Mouse (Mus musculus): ENCODE results near the gene Ptprn2.

The Ptprn2 gene

DNA sequence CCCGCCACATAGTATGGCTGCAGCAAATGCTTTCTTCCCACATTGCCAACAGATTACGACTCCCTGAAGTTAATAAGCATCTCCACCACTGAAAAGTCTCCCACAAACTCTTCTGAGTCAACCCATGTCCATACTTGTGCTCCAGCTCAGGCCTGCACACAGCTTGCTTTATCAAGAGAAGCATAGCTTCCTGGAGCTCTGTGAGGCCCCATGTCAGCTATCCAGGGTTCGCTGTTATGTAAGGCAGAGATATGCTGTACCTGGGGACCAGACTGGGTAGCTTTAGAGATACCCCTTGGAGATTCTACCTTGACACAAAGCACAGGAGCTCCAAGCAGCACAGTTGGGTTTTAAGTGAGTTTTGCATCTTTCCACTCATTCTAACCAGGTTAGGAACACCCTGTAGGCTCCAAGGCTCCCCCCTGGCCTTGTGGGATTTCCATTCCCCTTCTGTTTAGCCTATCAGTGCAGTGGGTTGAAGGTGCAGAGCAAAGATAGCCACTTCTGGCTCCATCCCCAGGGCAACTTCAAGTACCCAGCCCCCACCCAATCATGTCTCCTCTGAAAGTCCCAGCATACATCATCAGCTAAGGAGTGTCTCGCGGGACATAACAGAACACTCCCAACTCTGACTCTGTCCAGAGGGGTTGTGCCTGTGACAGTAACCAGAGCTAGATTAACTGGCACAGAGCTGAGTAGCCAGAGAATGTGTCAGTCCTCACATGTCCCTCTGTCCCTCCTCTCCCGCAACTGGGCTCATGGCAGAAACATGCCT lies 572.9 kb downstream of the Ptprn2 start:
- no peak for DNase-seq (ENCODE audit: low spot score)

DNA sequence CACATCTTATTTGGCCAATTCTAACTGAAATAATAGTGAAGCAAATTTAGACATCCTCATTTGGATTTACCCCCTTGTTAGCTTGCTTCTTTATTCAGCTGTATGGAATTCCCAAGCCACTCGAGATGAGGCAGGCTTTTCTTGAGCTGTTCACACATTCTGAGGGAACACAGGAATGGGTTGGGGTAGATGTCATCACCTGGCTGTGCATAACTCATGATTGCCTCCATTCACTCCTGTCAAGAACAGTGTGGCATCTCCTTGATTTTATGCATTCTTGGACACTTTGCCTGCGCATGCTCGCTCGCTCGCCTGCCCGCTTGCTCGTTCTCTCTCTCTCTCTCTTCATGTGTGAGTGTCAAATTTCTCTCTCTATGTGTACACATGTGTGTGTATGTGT lies 573.5 kb downstream of the Ptprn2 start:
- DNase-seq (ENCODE audit: low spot score), result no peak

DNA sequence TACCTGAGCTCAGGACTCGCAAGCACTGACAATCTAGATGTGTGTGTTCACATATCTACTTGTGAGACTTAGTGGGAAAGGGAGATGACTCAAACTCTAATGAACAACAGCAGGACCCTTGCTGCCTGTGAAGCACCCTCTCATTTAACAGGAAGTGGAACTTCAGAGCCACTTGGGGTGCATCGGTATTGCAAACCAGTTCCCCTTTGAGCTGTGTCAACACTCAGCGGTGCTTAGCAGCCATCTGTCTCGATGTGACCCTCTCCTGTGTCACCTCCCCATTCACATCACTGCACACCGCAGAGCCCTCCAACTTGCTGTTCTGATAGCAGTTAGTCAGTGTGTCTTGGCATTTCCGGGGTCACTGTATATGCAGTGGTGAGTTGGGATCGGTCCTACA lies 592.1 kb downstream of the Ptprn2 start:
- DNase-seq (ENCODE audit: low spot score), result no peak

GRCm38 (mm10) chr12:117078945-117079344 lies 593.4 kb downstream of the Ptprn2 start:
- no peak for DNase-seq (ENCODE audit: low spot score)

GRCm38 (mm10) chr12:117079724-117080123 lies 594.2 kb downstream of the Ptprn2 start:
- DNase-seq (ENCODE audit: low spot score), result no peak

GRCm38 (mm10) chr12:117083856-117084701 lies 598.6 kb downstream of the Ptprn2 start:
- DNase-seq (ENCODE audit: low spot score), result no peak

GRCm38 (mm10) chr12:117084702-117085409 lies 599.3 kb downstream of the Ptprn2 start:
- DNase-seq (ENCODE audit: low spot score), result no peak

DNA sequence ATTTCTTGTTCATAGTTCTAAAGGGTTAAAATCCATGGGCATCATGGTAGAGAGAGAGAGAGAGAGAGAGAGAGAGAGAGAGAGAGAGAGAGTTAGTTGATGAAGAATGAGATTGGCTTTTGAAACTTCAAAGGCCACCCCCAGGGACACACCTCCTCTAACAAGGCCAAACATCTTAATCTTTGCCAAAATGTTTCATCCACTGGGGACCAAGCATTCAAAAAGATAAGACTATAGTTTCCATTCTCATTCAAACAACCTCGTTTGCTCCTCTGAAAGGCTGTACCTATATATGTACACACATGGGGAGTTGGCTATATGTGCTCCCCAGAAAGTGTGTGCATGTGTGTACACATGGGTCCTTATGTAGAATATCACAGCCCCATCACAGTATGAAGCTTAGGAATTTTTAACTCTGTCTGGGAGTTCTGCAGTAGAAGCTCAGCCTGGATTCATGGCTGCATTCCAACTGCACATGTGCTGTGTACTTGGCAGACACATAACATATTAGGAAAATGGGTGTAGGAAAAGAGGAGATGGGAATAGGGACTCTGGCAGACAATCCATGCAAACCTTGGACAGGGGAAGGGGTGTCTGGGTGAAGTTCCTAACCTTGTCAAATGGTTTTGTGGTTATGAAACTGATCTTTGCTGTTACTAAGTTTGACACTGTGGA lies 600.3 kb downstream of the Ptprn2 start:
- no peak for DNase-seq (ENCODE audit: low spot score)

GRCm38 (mm10) chr12:117092345-117093107 lies 607.0 kb downstream of the Ptprn2 start:
- no peak for DNase-seq (ENCODE audit: low spot score)

DNA sequence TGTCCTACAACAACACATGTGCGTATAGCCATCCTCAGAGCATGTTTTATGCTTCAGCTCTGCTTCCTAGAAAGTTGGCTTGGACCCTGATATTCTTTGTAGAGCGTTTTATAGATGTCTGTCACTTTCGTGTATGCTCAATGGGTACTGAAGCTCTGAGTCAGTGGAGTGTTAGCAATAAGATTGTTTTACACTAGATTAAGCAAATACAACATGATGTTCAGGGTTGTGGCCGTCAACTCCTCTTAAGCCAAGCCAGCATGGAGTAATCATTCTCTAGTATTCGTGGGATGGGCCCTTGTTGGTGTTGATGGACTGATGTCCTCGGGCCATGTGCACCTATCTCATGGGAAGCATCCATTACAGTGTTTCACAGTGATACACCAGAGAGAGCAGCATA lies 610.4 kb downstream of the Ptprn2 start:
- no peak for DNase-seq (ENCODE audit: low spot score)

DNA sequence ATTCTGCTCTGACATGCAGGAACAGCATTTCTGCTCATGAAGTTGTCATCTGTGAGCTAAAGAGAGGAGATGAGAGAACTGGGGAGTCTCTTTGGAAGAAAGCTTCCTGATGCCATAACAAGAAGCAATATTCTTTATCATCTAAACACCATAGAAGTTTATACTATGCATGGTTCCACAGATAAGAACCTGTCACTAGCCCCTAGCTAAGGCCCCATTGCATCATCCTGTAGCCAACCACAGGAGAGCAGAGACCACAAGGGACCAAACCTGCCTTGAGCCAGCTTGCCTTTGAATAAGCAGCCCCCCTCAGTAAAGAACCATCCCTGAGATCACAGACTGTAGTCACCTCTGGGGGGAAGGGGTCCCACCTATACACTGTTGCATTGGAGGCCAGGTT lies 612.8 kb downstream of the Ptprn2 start:
- no peak for DNase-seq (ENCODE audit: low spot score)

- no peak for DNase-seq (ENCODE audit: low spot score)
Observed at GRCm38 (mm10) chr12:117106696-117107095, 621.2 kb downstream of the Ptprn2 start.

DNA sequence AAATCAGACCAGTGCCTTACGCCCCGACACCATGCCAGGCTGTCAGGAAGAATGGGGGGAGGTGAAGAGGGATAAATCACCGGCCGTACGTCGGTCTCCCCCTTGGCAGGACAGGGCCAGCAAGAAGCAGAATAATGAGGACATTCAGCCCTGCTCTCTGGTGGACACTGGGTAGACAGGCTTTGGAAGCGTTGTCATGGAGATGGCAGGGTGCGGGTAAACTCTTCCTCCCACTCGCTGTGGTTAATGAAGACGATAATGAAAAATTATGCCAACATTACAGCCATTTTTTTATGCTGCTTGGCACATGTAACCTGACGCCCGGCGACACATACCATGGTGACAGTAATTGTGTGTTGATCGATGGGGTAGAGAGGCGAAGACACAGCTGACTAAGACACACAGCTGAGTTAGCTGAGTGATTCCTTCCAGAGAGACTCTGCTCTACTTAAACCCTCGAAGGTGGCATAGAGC lies 621.7 kb downstream of the Ptprn2 start:
- peak; percentile 11 for DNase-seq (ENCODE audit: low spot score)

GRCm38 (mm10) chr12:117115254-117115865 lies 629.8 kb downstream of the Ptprn2 start:
- no peak for DNase-seq (ENCODE audit: low spot score)

GRCm38 (mm10) chr12:117127078-117127477 lies 641.6 kb downstream of the Ptprn2 start:
- DNase-seq (ENCODE audit: low spot score), result no peak

GRCm38 (mm10) chr12:117127485-117127884 lies 642.0 kb downstream of the Ptprn2 start:
- no peak for DNase-seq (ENCODE audit: low spot score)

- DNase-seq (ENCODE audit: low spot score), result no peak
Observed at GRCm38 (mm10) chr12:117132095-117132494, 646.6 kb downstream of the Ptprn2 start.

GRCm38 (mm10) chr12:117135205-117135604 lies 649.7 kb downstream of the Ptprn2 start:
- DNase-seq (ENCODE audit: low spot score), result no peak

DNA sequence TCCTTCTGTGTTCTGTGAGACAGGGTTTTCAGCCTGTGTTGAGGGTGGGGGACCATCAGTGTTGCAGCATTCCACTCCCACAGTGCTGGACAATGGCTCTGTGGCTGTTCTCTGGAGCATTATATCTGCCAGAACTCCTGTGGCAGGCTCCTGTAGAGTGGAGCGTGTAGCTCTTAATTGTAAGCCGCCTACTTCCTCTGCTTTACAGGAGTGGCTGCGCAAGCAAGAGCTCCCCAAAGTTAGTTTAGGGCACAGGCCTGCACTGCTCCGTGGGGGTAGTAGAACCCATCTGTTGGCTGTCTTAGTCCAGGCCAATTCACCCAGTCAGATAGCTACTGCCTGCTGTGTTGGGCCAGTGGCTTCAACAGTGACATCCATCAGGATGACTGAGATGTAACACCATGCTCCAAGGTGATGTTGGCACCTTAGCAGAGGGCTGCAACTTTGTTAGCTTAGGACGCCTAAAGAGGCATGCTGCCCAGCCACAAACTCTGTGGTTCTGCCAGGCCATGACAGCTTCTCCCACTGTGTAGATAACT lies 651.0 kb downstream of the Ptprn2 start:
- no peak for DNase-seq (ENCODE audit: low spot score)

GRCm38 (mm10) chr12:117140901-117141300 lies 655.4 kb downstream of the Ptprn2 start:
- DNase-seq (ENCODE audit: low spot score), result no peak
